Mouse (Mus musculus) CH12.LX (cell line): Measurements from ENCODE around the gene Lemd2. TPM values are rescaled to one million over a fixed set of nuclear protein-coding genes. Genes with fewer than 3 reads are reported as not detected.

Experiments used
- DNase-seq: peaks from one replicate; pipeline ENCODE4 v3.0.0-alpha.2; 2013; ENCODE audit errors: extremely low read depth
- H3K27ac ChIP-seq: 2 replicates; pipeline ENCODE4 v1.5.1; 2012; ENCODE audit warnings: low read depth, mild to moderate bottlenecking, control low read depth, moderate library complexity; ENCODE audit not compliant: insufficient read depth
- H3K27me3 ChIP-seq: replicated peaks from 2 replicates; pipeline ENCODE3; 2012; ENCODE audit warnings: inconsistent platforms
- H3K36me3 ChIP-seq, 2 experiments: replicated peaks in 1 of 2; 2 replicates each; pipeline versions ENCODE3 to v1.6.1; 2012; ENCODE audit warnings: inconsistent platforms in 1 of 2, low read length in 1 of 2, mild to moderate bottlenecking in 1 of 2, mixed read lengths in 1 of 2, moderate library complexity in 1 of 2; ENCODE audit not compliant: control insufficient read depth in 1 of 2, insufficient read depth in 1 of 2
- H3K4me1 ChIP-seq, 2 experiments: 2 replicates each; pipeline ENCODE4 v1.6.1; 2012; ENCODE audit warnings: inconsistent platforms in 1 of 2, moderate library complexity in 1 of 2; ENCODE audit not compliant: insufficient read depth in 2 of 2, control insufficient read depth in 1 of 2
- H3K4me2 ChIP-seq: 2 replicates; pipeline ENCODE4 v1.6.1; 2012; ENCODE audit warnings: low read depth, mild to moderate bottlenecking, control low read depth; ENCODE audit not compliant: poor library complexity, insufficient read depth, severe bottlenecking
- H3K4me3 ChIP-seq, 3 experiments: fragments of 150-350 bp in 1 of 3; sonication (generic) in 1 of 3; replicated peaks in 1 of 3; 2 replicates each; pipeline versions ENCODE3 to v1.5.1; 2011 to 2012; ENCODE audit warnings: low read depth in 2 of 3, low read length in 2 of 3, mild to moderate bottlenecking in 2 of 3, moderate library complexity in 2 of 3, control low read depth in 1 of 3, improper control_type of control experiment in 1 of 3, inconsistent platforms in 1 of 3, mixed read lengths in 1 of 3; ENCODE audit not compliant: poor library complexity in 1 of 3
- H3K79me2 ChIP-seq: replicated peaks from 2 replicates; pipeline ENCODE4 v1.6.1; 2012; ENCODE audit warnings: mild to moderate bottlenecking, moderate library complexity; ENCODE audit not compliant: control insufficient read depth, poor library complexity, insufficient read depth, severe bottlenecking; ENCODE audit errors: extremely low read depth
- H3K9ac ChIP-seq: 2 replicates; pipeline ENCODE4 v1.6.1; 2012; ENCODE audit warnings: low read depth, mild to moderate bottlenecking, control low read depth, moderate library complexity; ENCODE audit not compliant: insufficient read depth
- H3K9me3 ChIP-seq: replicated peaks from 2 replicates; pipeline ENCODE3; 2012; ENCODE audit warnings: low read length, inconsistent platforms, mixed read lengths
- CHD1 ChIP-seq: IDR thresholded peaks from 2 replicates; pipeline ENCODE4 v1.6.1; 2012; ENCODE audit warnings: low read depth, low read length, improper control_type of control experiment, inconsistent platforms
- E2F4 ChIP-seq: IDR thresholded peaks from 2 replicates; pipeline ENCODE4 v1.6.1; 2011; ENCODE audit warnings: low read depth, low read length, improper control_type of control experiment; ENCODE audit not compliant: insufficient replicate concordance
- IRF4 ChIP-seq: IDR thresholded peaks from 2 replicates; pipeline ENCODE4 v1.6.1; 2014; ENCODE audit warnings: low read depth, mild to moderate bottlenecking, inconsistent platforms, low read length, improper control_type of control experiment
- KAT2A ChIP-seq: IDR thresholded peaks from 2 replicates; pipeline ENCODE4 v1.6.1; 2012; ENCODE audit warnings: low read length, improper control_type of control experiment, inconsistent platforms; ENCODE audit not compliant: insufficient replicate concordance
- MEF2A ChIP-seq: IDR thresholded peaks from 2 replicates; pipeline ENCODE4 v1.6.1; 2014; ENCODE audit warnings: low read depth, mild to moderate bottlenecking, inconsistent platforms, low read length, improper control_type of control experiment, borderline replicate concordance
- NRF1 ChIP-seq: IDR thresholded peaks from 2 replicates; pipeline ENCODE4 v1.6.1; 2014; ENCODE audit warnings: low read depth, mild to moderate bottlenecking, inconsistent platforms, low read length, improper control_type of control experiment, moderate library complexity
- RAD21 ChIP-seq: IDR thresholded peaks from 2 replicates; pipeline ENCODE4 v1.6.1; 2011; ENCODE audit warnings: low read depth, mild to moderate bottlenecking, low read length, improper control_type of control experiment, moderate library complexity
- SMC3 ChIP-seq: IDR thresholded peaks from 2 replicates; pipeline ENCODE4 v1.6.1; 2011; ENCODE audit warnings: low read depth, low read length, improper control_type of control experiment
- TCF12 ChIP-seq: IDR thresholded peaks from 2 replicates; pipeline ENCODE4 v1.6.1; 2014; ENCODE audit warnings: low read depth, mild to moderate bottlenecking, inconsistent platforms, low read length, improper control_type of control experiment
- UBTF ChIP-seq: IDR thresholded peaks from 2 replicates; pipeline ENCODE4 v1.6.1; 2012; ENCODE audit warnings: low read depth, mild to moderate bottlenecking, inconsistent platforms, low read length, improper control_type of control experiment, moderate library complexity
- USF1 ChIP-seq: IDR thresholded peaks from 2 replicates; pipeline ENCODE4 v1.6.1; 2014; ENCODE audit warnings: low read depth, mild to moderate bottlenecking, inconsistent platforms, low read length, improper control_type of control experiment
- USF2 ChIP-seq: conservative IDR thresholded peaks from 2 replicates; pipeline ENCODE4 v1.6.1; 2011; ENCODE audit warnings: low read depth, low read length, improper control_type of control experiment
- ZKSCAN1 ChIP-seq: IDR thresholded peaks from 2 replicates; pipeline ENCODE4 v1.6.1; 2012; ENCODE audit warnings: low read depth, inconsistent platforms, low read length, improper control_type of control experiment, borderline replicate concordance
- ZMIZ1 ChIP-seq: IDR thresholded peaks from 2 replicates; pipeline ENCODE4 v1.6.1; 2012; ENCODE audit warnings: low read depth, mild to moderate bottlenecking, inconsistent platforms, low read length, improper control_type of control experiment
- dilution Hi-C: fragments of 300-500 bp; cut with MboI; formaldehyde crosslinking; loops from 2 replicates; pipeline ENCODE4 v1.14.3; 2020; ENCODE audit warnings: low sequenced_read_pairs; ENCODE audit not compliant: extremely low pct_unique_long_range_greater_than_20kb, extremely low pct_ligation_motif_present
- in situ Hi-C: fragments of 300-500 bp; cut with MboI; formaldehyde crosslinking; loops from 3 replicates; pipeline ENCODE4 v1.14.3; 2019; ENCODE audit warnings: low sequenced_read_pairs, low pct_ligation_motif_present, low pct_unique_long_range_greater_than_20kb, mixed read lengths
- polyA plus RNA-seq: library from polyadenylated mRNA; unstranded; fragments of >175 nt; gene quantifications from 2 replicates; pipeline ENCODE4 v1.2.1, GENCODE M21; 2012; ENCODE audit warnings: low read depth; ENCODE audit not compliant: insufficient read length
- total RNA-seq, 2 experiments: library from RNA; depleted of rRNA; stranded (reverse); fragments of 300-350 nt in 1 of 2; fragments of >200 nt in 1 of 2; gene quantifications; 2 replicates each; pipeline ENCODE4 v1.2.3; 2012 to 2014

The Lemd2 gene
- total and polyA plus RNA-seq, 3 experiments: 15.1 to 28.8 (median 18.4) TPM

DNA sequence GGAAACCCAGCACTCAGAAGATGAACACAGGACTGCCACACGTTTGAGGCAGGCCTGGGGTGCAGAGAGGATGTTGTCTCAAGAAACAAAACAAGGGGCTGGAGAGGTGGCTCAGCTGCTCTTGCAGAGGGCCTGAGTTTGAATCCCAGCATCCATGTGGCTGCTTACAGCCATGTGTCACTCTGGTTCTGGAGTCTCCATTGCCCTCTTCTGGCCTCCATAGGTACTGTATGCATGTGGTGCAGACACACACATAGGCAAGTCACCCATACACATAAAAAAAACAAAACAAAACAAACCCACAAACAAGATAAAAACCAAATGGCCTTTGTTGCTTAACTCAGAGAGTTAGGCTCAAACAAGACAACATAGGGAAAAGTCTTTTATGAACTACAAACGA lies 2.3 kb downstream of the Lemd2 start (continued):
- TF ChIP-seq ZMIZ1: no peak
- TF ChIP-seq KAT2A: no peak
- TF ChIP-seq TCF12: no peak
- no peak for TF ChIP-seq IRF4
- TF ChIP-seq E2F4: no peak

GRCm38 (mm10) chr17:27200801-27201200 lies 3.5 kb downstream of the Lemd2 start:
- no peak for TF ChIP-seq IRF4
- TF ChIP-seq, all 38 proteins: peak for 0
- H3K27ac ChIP-seq: no peak overlapping the region
- H3K36me3 ChIP-seq: peaks cover 42 to 65% of the 10 kb centered on the region in 2 experiments
- no peak overlapping the region for H3K4me2 ChIP-seq
- peaks cover 8% of the 10 kb centered on the region for H3K9me3 ChIP-seq
- dilution Hi-C loops: no loop called here
- H3K4me1 ChIP-seq: peaks cover 8 to 13% of the 10 kb centered on the region in 2 experiments
- DNase-seq: no peak
- H3K4me3 ChIP-seq: no peak overlapping the region
- H3K79me2 ChIP-seq: no peaks in the 10 kb centered on the region; the same call in 1 of the 2 replicates
- H3K9ac ChIP-seq: no peak overlapping the region
- H3K27me3 ChIP-seq: no peaks in the 10 kb centered on the region
- in situ Hi-C loops: no loop called here

GRCm38 (mm10) chr17:27199864-27200263 lies 4.4 kb downstream of the Lemd2 start:
- Histone ChIP-seq H3K36me3 (peaks cover 52 to 75% of the 10 kb centered on the region in 2 experiments), H3K9ac (no peak overlapping the region), H3K79me2 (no peaks in the 10 kb centered on the region; the same call in 1 of the 2 replicates), H3K9me3 (peaks cover 8% of the 10 kb centered on the region), H3K27ac (no peak overlapping the region)
- no peak for DNase-seq
- in situ Hi-C loops (no loop called here), dilution Hi-C loops (no loop called here)
- TF ChIP-seq IRF4 (no peak), RAD21 (no peak), NRF1 (no peak), USF1 (no peak), E2F4 (no peak), UBTF (no peak), USF2 (no peak), ZKSCAN1 (no peak), SMC3 (no peak), ZMIZ1 (no peak), MEF2A (no peak), TCF12 (no peak), CHD1 (no peak)
- TF ChIP-seq, all 38 proteins: peak for 0
- Histone ChIP-seq H3K4me3 (no peak overlapping the region), H3K4me1 (peaks cover 8 to 12% of the 10 kb centered on the region in 2 experiments), H3K27me3 (no peaks in the 10 kb centered on the region), H3K4me2 (no peak overlapping the region)
